Mouse (Mus musculus) limb, embryonic 14.5 days (tissue): ENCODE data around the gene Tbc1d15. TPM values are rescaled to one million over a fixed set of nuclear protein-coding genes. Genes with fewer than 3 reads are reported as not detected.

Experiments
- ATAC-seq: fragments of 200-750 bp; cut with Nextera tagmentation; 2 replicates; pipeline ENCODE4 v1.8.0; 2017; ENCODE audit warnings: low read depth, moderate number of reproducible peaks, moderate TSS enrichment; ENCODE audit not compliant: low FRiP score
- DNase-seq: peaks from one replicate; pipeline ENCODE4 v3.0.0-alpha.2; 2015; ENCODE audit warnings: low spot score
- H3K27ac ChIP-seq: fragments of 300-500 bp; sonication (generic); replicated peaks from 2 replicates; pipeline ENCODE4 v1.5.1; 2014; ENCODE audit warnings: low read depth, mild to moderate bottlenecking, low read length, moderate library complexity, mixed read lengths
- H3K27me3 ChIP-seq: fragments of 300-500 bp; sonication (generic); 2 replicates; pipeline ENCODE4 v1.6.1; 2014; ENCODE audit warnings: low read length, mixed read lengths; ENCODE audit not compliant: control insufficient read depth, insufficient read depth
- H3K36me3 ChIP-seq: fragments of 300-500 bp; sonication (generic); 2 replicates; pipeline ENCODE4 v1.6.1; 2014; ENCODE audit warnings: mild to moderate bottlenecking, low read length, moderate library complexity, mixed read lengths; ENCODE audit not compliant: control insufficient read depth, insufficient read depth
- H3K4me1 ChIP-seq: fragments of 300-500 bp; sonication (generic); 2 replicates; pipeline ENCODE4 v1.6.1; 2014; ENCODE audit warnings: antibody characterized with exemption, low read length, mixed read lengths; ENCODE audit not compliant: control insufficient read depth, insufficient read depth
- H3K4me2 ChIP-seq: fragments of 300-500 bp; sonication (generic); replicated peaks from 2 replicates; pipeline ENCODE4 v1.6.1; 2014; ENCODE audit warnings: low read depth, mild to moderate bottlenecking, low read length, moderate library complexity; ENCODE audit not compliant: severe bottlenecking
- H3K4me3 ChIP-seq: fragments of 300-500 bp; sonication (generic); replicated peaks from 2 replicates; pipeline ENCODE4 v1.5.1; 2014; ENCODE audit warnings: low read length
- H3K9ac ChIP-seq: fragments of 300-500 bp; sonication (generic); 2 replicates; pipeline ENCODE4 v1.6.1; 2014; ENCODE audit warnings: mild to moderate bottlenecking, low read depth, low read length, moderate library complexity; ENCODE audit not compliant: severe bottlenecking
- H3K9me3 ChIP-seq: fragments of 300-500 bp; sonication (generic); 2 replicates; pipeline ENCODE4 v1.6.1; 2016; ENCODE audit warnings: low read length; ENCODE audit not compliant: control insufficient read depth
- POLR2A ChIP-seq: fragments of 200-500 bp; IDR thresholded peaks from 2 replicates; pipeline ENCODE4 v1.8.0; 2012; ENCODE audit warnings: inconsistent platforms, mild to moderate bottlenecking, moderate library complexity, borderline replicate concordance; ENCODE audit not compliant: insufficient read depth, insufficient read length; ENCODE audit errors: extremely low read depth
- WGBS: fragments of 180-500 bp; shearing (Covaris S2); extraction: QIAGEN DNeasy Blood & Tissue Kit; methylation state at CpG from one replicate; pipeline ENCODE4 v1.1.7; 2014; 5-methylcytosine and 5-hydroxymethylcytosine counted together
- polyA plus RNA-seq, 2 experiments: library from polyadenylated mRNA; depleted of rRNA in 1 of 2; stranded (reverse) in 1 of 2; unstranded in 1 of 2; fragments of >200 nt; fragmentation: Nextera tagmentation in 1 of 2; extraction: Ambion mirVana in 1 of 2; gene quantifications; 2 replicates each; pipeline versions ENCODE4 v1.2.1 to v1.2.3; 2012 to 2014

Gene Tbc1d15
- polyA plus RNA-seq, 2 experiments = 36.4 to 67.4 TPM

DNA sequence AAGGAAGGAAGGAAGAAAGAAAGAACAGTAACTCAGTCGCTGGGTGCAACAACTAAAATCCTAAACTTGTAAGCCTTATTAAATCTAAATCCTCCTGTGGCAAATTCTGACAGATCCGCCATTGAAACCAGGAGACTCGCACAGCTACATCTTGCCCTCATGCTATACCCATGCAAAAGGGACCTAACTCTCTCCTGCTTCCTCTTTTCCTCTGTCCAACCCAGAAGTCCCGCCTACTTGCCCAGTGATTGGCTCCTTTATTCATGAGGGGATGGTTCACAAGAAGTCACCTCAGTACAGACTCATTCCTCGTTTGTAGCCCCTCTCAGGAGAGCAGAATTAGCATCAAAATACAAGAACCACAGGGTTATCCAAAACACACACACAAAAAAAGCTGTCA is 20.4 kb upstream of the Tbc1d15 start:
- no peaks in the 10 kb centered on the region for H3K4me1 ChIP-seq
- no peaks in the 10 kb centered on the region for H3K9me3 ChIP-seq
- H3K36me3 ChIP-seq = no peaks in the 10 kb centered on the region
- no peak overlapping the region for H3K4me2 ChIP-seq
- no peak overlapping the region for H3K4me3 ChIP-seq
- WGBS = 60% methylated on average over 5 of the region's 5 CpGs
- no peak for ATAC-seq
- H3K9ac ChIP-seq = no peak overlapping the region
- DNase-seq = no peak
- H3K27ac ChIP-seq = no peak overlapping the region
- no peaks in the 10 kb centered on the region for H3K27me3 ChIP-seq
- TF ChIP-seq POLR2A = no peak

DNA sequence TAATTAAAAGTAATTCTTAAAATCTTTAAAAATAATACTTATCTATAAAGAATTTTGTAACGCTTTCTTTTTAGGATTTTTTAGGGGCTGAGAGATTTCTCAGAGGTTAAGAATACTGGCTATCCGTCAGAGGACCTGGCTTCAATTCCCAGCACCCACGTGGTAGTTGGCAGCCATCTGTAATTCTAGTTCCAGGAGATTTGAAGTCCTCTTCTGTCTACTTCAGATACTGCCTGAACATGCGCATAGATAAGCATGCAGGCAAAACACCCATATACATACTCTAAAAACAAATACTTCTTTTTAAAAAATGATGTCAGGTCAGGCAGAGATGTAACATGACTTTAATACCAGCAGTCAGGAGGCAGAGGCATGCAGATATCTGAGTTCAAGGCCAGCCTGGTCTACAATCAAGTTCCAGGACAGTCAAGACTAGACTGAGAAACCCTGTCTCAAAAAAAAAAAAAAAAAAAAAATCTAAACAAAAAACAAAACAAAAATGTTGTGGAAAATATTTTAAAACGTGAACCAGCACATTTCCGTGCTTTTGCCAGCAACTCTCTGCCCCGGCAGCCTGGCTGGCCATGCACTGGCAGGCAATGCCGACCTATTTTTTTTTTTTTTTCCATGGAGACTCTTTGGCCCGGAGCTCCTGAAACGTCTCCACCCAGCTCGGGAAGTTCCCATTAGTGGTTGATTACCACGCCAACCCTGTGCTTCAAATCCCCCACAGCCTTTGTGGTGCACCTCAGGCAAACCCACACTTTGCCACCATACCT is 19.5 kb upstream of the Tbc1d15 start:
- Histone ChIP-seq H3K4me3 (no peak overlapping the region), H3K27me3 (no peaks in the 10 kb centered on the region), H3K27ac (no peak overlapping the region), H3K9ac (no peak overlapping the region), H3K36me3 (no peaks in the 10 kb centered on the region), H3K4me2 (no peak overlapping the region), H3K9me3 (no peaks in the 10 kb centered on the region), H3K4me1 (no peaks in the 10 kb centered on the region)
- no peak for TF ChIP-seq POLR2A
- WGBS = 89% methylated on average over 12 of the region's 12 CpGs
- DNase-seq (no peak), ATAC-seq (no peak)

DNA sequence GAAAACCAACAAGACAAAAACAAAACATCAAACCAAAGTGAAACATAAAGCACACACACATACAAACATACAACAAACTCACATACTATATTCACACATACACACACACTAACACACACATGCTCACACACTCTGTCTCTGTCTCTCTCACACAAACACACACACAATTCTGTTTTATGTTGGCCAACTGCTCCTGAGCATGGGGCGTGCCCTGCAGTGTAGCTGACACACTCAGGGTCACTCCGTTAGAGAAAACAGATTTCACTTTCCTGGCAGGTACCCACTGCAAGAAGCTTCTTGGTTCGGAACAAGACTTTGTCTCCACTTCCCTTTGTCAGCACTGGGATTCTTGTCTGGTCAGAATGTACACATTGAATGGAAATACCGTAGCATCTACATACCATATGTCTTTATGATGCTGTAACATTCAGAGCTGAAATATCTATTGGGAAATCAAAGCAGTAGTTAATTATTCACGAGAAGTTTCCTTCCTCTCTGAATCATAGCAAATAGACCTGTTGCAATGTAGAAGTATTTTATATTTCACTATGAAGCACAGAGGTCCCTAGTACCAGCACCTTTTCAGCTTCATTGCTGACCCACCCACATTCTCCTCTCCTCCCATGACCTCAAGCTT is 11.8 kb upstream of the Tbc1d15 start:
- 78% methylated on average over 5 of the region's 5 CpGs for WGBS
- Histone ChIP-seq H3K36me3 (no peaks in the 10 kb centered on the region), H3K9me3 (no peaks in the 10 kb centered on the region), H3K27ac (no peak overlapping the region), H3K27me3 (no peaks in the 10 kb centered on the region), H3K4me2 (no peak overlapping the region), H3K4me1 (no peaks in the 10 kb centered on the region), H3K4me3 (no peak overlapping the region), H3K9ac (no peak overlapping the region)
- no peak for TF ChIP-seq POLR2A
- ATAC-seq = no peak
- no peak for DNase-seq

DNA sequence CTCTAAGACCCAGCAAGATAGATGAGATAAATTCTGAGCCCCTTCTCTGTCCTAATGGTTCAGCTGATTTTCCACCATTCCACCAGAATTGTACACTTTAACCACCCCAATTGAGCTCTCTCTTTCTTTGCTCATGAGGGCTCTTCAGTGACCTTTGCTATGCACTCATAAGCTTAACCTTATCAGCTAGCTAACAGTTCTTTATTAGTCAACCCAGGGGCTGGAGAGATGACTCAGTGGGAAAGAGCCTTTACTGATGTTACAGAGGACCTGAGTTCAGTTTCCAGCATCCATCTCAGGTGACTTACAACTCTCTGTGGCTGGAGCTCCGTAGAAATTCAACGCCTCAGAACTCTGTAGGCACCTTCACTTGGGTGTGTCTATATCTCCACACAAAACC is 11.0 kb upstream of the Tbc1d15 start:
- no peak for TF ChIP-seq POLR2A
- WGBS = 88% methylated on average over 2 of the region's 2 CpGs
- no peak overlapping the region for H3K9ac ChIP-seq
- H3K4me1 ChIP-seq = no peaks in the 10 kb centered on the region
- H3K27ac ChIP-seq = no peak overlapping the region
- no peaks in the 10 kb centered on the region for H3K36me3 ChIP-seq
- no peak overlapping the region for H3K4me3 ChIP-seq
- no peak for ATAC-seq
- no peak overlapping the region for H3K4me2 ChIP-seq
- no peaks in the 10 kb centered on the region for H3K27me3 ChIP-seq
- no peak for DNase-seq
- no peaks in the 10 kb centered on the region for H3K9me3 ChIP-seq

DNA sequence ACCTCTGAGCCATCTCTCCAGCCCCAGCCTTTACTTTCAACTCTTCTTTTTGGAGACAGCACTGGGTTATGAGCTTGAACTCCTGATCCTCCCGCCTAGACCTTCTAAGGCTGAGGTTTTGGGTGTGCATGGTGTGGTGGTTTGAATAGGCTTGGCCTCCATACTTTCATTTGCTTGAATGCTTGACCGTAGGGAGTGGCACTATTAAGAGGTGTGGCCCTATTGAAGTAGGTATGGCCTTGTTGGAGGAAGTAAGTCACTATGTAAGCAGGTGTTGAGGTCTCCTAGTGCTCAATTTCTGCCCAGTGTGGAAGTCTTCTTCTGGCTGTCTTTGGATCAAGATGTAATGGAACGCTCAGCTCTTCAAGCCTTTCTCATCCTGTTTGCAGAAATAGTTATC is 10.2 kb upstream of the Tbc1d15 start:
- Histone ChIP-seq H3K4me1 (no peaks in the 10 kb centered on the region), H3K9ac (no peak overlapping the region), H3K36me3 (no peaks in the 10 kb centered on the region), H3K9me3 (no peaks in the 10 kb centered on the region), H3K4me3 (no peak overlapping the region), H3K4me2 (no peak overlapping the region), H3K27ac (no peak overlapping the region), H3K27me3 (no peaks in the 10 kb centered on the region)
- TF ChIP-seq POLR2A = no peak
- 91% methylated on average over 3 of the region's 3 CpGs for WGBS
- DNase-seq (no peak), ATAC-seq (no peak)
